Mouse (Mus musculus) CD4-positive helper T cell, adult 2 months (primary cell): ENCODE data around the gene Dnajc9.

Experiments
- DNase-seq: peaks from one replicate; pipeline ENCODE4 v3.0.0-alpha.2; 2012; ENCODE audit warnings: low read depth, missing footprints, low spot score

Gene Dnajc9

DNA sequence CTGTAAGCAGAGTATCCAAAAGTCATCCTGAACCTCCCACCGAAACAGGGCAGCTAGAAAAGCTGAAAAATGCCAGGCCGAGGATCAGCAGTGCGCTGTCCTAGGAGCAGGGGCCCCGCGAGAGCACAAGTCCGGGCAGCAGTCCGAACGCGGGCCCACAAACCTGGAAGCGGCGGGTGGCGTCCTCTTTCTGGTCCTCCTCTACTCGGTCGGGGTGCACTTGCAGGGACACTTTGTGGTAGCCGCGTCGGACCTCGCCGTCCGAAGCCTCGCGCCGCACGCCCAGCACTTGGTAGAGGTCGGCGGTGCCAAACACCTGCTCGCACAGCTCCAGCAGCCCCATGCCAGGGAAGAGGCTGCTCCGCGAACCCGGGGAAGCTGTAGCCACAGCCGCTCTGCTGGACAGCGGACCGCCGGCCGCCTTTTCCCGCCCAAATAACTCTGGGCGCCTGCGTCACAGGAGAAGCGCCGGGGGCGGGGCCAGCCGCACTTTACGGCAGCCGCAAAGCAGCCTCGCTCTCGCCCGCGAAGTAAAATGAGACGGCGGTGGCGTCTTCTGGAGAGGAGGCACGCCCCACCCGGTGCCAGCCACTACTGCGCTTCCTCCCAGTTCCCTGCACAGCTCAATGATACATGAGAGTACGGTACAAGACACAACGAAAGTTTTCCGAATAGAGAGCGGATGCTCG lies at the start of gene Dnajc9:
Gene Dnajc9, minus strand, starts transcription at position 470 of the 689 bp plus-strand sequence.
- DNase-seq = peak; percentile 94

DNA sequence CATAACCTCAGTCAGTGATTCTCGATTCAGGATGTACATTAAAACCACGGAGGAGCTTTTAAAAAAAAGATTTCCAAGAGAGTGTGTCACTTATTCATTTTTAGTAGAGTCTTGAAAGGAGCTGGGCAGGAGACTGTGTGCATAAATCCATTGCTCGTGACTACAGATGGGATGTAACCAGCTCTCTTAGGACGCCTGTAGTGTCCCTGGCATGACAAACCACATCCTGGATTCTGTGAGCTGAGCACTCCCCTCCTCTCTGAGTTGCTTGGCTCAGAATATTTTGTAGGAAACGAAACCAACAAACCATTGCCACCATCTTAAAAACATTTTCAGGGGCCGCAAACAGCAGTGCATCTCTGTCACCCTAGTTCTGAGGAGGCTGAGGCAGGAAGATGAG lies 48.3 kb upstream of the Dnajc9 start:
- no peak for DNase-seq

DNA sequence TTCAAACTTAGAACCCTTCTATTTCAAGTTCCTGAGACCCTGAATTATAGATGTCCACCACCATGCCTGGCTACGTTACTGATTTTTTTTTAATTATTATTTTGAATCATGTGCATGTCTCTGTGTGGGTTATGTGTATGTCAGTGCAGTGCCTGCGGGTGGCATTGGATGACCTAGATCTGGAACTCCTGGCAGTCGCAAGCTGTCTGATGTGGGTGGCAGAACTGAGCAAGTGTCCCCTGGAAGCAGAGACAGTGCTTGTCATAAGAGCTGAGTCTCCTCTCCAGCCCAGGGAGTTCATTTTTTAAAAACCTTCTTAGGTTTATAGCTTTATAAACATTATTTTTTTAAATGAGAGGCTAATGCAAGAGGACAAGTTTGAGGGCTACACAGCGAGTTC lies 43.7 kb upstream of the Dnajc9 start:
- DNase-seq = no peak

DNA sequence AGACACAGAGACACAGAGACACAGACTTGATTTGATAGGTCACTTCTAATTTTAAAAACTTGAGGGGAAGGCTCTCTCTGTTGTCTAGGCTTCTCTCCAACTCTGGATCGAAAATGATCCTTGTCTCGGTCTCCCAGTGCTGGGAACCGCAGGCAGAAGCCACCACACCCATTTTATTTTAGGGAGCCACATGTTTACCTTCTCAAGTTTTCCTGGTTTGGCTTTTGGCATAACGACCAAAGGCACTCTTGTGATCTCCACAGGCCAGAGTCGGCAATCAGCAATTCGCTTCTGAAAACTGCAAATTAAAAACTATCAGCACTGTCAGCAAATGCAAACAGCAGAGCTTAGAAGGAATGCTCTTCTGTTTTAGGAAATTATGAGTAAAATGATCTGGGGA lies 43.0 kb upstream of the Dnajc9 start:
- DNase-seq = no peak

DNA sequence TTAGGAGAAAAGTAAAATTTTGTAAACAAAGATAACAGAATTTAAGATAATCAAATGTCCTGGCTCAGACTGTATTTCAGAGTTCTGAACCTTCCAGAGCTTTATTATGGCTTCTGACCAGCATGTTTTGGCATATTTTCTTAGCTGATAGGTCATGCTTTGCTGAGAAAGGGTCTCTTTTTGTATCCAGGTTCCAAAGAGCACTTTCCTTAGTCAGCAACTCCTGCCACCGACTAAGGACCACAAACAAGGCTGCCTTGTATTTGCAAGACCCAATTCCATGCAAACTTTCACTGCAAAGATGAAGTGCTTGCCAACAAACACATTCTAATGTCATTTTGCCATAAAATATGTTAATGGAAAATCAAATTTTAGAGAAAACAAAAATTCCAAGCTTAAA lies 41.1 kb upstream of the Dnajc9 start:
- no peak for DNase-seq

DNA sequence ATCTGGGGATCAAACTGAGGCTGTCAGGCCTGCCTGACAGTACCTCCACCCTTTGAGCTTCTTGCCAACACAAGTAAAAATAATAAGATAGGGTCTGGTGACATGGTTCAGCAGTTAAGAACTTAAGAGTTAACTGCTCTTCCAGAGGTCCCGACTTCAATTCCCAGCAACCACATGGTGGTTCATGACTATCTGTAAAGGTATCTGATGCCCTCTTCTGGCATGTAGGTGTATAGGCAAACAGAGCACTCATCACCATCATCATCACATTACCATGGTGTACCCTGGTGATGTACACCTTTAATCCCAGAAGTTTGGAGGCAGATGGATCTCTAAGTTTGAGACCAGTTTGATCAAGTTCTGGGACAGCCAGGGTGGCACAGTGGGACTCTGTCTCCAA lies 39.9 kb upstream of the Dnajc9 start:
- DNase-seq = no peak

DNA sequence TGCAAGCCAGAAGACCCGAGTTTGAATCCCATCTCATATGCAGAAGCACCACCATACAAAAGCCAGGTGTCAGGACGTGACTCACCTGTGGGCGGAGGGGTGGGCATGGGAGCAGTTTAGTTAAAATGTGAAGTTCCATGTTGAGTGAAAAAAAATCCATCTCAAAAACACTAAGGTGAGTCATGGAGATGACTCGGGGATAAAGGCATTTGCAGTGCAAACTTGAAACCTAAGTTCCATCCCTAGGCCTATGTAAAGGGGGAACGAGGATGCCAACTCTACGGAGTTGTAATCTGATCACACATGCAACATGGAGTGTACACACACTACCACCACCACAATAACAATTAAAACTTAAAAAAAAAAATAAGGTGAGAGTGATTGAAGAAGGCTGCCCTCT lies 34.3 kb upstream of the Dnajc9 start:
- DNase-seq = no peak

DNA sequence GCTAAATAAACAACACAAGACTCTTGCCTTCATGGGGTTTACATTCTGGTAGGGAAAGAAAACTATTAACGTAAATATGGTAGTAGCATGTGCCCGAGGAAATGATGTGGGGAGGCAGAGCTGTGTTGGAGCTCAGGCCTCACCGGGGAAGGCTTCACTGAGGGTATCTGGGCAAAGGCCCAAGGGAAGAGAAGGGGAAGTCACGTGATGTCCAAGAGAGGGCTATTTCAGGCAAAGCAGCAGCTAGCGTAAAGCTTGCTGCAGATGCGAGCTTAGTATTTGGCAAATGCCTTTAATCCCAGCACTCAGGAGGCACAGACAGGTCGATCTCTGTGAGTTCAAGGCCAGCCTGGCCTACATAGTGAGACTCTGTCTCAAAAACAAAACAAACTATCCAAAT lies 33.5 kb upstream of the Dnajc9 start:
- DNase-seq = no peak

DNA sequence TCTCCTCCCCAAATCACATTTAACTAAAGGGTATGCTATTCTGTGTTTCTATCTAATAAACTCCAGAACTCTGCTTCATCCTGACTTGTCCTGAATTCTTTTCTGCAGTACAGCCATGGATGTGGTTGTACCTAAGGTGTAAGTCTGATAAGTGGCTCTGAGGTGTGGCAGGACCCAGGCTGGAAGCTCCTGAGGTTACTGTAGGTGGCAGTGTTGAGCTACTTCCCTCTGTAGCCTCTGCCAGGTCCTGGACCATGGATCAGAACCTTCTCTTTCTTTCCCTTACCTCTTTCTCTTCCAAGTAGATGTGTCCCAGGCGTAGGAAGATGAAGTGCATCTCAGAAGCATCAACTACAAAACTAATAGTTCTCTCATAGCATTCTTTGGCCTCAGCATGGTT lies 11.4 kb upstream of the Dnajc9 start:
- peak; percentile 20 for DNase-seq

DNA sequence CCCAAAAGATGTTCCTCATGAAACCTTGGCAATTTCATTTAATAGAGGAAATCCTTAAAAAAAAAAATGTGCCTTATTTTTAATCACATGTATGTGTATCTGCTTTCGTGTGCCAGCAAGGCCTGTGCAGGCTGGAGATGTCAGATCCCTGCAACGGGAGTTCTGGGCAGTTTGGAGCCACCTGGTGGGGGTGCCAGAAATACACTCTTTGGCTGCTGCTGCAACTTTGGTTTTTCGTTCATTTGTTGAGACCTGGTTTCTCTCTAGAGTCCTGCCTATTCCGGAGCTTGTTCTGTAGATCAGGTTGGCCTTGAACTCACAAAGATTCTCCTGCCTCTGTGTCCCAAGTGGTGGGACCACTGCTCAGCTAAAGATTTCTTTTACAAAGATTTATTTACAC lies 10.2 kb upstream of the Dnajc9 start:
- DNase-seq = no peak

DNA sequence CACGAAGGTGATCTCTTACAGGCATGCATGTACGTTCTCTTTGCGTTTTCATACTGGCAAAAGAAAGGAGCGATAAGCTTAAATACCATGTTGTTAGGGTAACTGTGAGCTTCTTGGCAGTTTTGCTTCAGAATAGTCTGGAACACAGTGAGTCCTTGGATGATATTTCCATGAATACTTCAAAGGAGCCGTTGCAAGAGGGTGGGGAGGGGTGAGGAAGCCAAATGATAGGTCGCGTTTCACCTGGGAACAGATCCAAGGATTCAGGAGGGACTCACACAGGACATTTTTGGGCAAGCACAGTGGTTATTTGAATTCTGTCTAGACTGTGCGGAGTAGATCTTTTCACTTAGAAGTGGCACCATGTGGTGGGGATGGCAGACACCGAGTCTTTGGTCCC lies 8.5 kb upstream of the Dnajc9 start:
- no peak for DNase-seq

DNA sequence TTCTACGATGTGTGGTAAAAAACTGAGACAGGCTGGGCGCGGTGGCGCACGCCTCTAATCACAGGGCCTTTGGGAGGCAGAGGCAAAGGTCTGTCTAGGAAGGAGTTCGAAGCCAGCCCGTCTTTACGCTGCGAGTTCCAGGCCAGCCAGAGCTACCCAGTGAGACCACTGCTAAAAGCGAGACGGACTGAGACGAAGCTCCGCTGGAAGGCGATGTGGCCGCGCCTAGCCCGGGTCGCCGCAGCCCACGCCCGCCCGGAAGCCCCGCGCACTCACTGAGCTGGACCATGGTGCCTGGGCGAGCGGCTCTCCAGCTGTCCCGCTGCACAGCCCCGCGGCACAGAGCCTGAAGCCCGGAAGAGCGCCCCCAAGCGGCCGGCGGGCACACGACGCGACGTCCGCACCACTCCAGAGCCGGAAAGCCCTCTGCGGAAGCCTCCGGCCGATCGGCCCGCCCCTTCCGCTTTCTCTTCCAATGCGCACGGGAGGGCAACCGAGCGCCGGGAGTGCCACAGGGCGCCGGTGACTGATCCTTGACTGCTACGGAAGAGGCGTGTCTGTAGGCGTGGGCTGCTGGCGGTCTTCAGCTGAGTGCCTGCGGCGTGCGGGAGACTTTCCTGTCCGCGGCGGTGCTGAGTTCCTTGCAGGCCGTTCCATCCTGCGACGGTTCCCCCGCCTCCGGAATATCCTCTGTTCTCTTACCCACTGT lies 4.6 kb upstream of the Dnajc9 start, which contains the start of gene Mrps16:
Gene Mrps16, minus strand, starts transcription at position 430 of the 709 bp plus-strand sequence.
- DNase-seq = peak; percentile 98

DNA sequence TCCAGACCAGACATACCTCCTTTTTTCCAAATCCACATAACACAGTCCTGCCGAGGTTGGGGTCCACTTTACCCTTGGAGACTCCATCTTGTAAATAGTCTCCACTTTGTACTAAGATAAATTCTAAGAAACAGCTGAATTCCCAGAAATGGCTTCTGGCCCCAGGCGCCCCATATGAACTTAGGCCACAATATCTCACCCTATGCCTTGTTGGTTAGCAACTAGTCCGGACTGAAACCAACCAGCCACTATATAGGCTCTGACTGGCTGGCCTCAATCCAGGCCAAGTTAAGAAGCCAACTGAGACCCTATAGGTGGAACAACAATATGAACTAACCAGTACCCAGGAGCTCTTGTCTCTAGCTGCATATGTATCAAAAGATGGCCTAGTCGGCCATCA lies 3.6 kb upstream of the Dnajc9 start:
- DNase-seq = no peak

DNA sequence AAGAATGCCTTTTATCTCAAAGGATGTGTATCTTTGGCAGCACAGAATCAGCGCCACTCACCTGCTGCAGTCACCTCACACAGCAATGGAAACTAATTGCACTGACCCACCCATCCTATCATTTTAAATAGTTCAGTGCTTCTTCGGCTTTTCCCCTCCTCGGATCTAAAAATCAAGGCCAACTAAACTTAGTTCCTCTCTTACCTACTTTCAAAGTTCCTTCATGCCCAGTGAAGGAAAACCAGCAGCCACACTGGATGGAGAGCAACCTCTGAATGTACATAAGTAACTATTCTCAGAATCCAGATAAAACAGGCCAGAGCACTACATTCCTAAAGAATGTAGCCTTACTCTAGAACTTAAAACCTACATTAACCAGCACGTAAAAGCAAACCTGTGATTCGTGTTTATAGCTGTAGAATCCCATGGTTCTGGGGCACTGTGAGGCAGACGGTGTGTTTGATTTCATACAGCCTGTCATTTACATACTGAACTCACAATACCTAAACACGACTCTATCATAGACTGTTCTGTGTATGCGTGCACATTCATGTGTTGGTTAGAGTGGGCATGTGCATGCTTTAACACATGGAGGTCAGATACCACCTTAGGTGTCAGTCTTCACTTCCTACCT lies 853 bp upstream of the Dnajc9 start:
- DNase-seq = no peak

DNA sequence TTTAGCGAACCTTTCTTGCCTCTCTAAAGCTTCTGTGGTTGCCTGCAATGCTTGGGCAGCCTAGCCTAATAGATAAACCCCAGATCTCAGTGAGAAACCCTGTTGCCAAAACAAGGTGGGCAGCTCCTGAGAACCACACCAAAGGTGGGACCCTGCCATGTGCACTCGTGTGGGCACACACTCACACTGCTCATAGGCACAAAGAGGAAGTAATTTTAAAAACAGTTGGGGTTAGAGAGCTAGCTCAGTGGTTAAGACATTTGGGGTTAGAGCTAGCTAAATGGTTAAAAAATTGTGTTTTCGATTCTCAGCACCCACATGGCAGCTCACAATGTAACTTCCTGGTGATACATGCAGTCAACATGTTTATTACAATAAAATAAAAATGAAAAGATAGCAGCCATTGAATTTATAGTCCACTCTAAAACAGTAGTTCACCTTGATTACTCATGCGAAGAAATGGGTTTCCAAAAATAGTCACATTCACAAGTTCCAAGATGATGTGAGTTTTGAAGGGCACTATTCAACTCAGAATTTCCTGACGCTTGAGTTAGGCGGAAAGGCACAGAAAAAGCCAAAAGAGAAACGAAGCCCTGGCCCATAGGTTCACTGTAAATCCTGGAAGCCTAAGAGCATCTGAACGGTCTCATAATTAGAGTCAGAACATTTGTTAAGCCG lies 8.8 kb downstream of the Dnajc9 start:
- DNase-seq = peak; percentile 21

DNA sequence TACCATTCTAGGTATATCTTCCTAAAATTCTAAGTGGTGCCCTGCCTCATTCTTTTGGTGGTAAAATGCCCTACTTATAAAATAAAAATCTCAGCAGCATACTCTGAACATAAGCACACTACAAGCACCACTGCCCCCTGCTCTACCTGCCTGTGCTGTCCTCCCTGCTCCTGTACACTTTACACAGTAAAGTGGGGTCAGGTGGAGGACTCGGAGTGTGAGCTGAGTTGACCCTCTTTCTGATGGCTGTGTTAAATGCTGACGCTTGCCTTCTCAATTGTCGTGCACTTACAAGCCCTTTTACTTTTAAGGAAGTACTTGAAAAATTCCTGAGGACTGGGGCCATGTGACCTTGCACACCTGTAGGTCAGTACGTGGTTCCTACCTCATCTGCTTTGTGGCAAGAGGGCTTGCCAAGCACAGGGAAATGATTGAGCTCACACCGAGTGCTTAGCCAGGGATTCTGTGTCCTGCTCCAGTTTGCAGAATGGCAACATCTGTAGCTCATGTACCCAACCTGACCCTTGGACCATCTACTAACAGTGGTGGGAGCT lies 9.5 kb downstream of the Dnajc9 start:
- no peak for DNase-seq

DNA sequence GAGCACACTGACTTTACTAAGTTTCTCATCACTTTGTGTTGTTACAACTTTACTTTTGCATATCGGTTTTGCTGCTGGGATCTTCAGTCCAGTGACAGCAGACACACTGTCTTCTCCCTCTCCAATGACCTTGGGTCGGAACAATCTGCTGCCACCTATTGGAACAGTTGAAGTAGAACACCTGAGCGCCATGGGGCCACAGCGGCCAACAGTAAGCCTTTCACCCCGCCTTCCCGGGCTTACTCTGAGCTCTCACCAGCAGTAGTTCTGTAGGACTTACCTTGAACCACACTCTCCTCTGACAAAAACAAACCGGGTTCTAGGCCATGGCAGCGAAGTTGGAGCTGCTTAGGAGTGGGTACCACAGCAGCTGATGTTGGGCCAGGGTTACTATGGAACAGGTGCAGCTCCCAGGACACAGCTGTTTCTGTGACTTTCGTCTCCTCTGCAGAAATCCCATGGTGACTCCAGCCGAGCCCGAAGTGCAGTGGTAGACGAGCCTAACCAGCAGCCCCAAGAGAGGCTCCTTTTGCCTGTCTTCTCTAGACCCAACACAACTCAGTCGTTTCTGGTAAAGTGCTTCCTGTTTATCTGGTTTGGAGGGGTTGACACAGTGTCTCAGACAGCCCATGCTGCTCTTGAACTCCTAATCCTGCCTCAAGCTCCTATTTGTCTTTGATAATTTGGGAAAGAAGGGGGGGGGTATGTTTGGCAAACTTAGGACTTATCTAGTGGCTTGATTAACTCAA lies 10.2 kb downstream of the Dnajc9 start:
- DNase-seq = peak; percentile 80

DNA sequence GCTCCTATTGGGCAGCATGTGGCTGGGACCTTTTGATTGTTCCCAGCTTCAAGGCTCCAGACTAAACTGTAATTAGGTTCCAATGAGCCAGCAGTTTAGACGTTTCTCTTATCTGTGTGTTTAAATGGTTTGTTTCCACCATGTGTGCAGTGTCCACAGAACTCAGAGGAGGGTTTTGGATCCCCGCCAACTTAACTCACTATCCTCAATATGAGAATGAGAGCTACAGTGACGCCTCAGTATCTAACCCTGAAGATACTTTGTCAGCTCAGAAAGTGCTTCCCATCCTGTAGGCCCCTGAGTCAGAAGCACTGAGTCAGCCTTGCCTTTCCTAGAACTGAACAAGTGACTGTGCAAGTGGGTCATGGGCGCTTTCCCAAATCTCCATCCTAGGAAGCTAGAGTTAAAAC lies 11.6 kb downstream of the Dnajc9 start:
- DNase-seq = no peak

DNA sequence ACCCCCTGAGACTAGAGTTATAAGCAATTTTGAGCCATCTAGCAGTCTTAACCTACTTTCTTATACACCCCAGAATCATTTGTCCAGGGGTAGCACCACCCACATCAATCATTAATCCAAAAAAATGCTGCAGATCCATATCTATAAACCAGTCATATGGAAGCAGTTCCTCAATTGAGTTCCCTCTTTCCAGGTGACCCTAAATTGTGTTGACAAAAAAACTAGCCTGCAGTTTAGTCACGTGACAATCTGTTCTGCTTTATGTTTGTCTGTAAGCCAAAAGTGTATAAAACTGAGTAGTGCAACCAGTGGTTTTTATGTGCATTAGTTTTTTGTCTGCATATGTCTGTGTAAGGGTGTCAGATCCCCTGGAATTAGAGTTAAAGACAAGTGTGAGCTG lies 16.9 kb downstream of the Dnajc9 start:
- DNase-seq = no peak

DNA sequence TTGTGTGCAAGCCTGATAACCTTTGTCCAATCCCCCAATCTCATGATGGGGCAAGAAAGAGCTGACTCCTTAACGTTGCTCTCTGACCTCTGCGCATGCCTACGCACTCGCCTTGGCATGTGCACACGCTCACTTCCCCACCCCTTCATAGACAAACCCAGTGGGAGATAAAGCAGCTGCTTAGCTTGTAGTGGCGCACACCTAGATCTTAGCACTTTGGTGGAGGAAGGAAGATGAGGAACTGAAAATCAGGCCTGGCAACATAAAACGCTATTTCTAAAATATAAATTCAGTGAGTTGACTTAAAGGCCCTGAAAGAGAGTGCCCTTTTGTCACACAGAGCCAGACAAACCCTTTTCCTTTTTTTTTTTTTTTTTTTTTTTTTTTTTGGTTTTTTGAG lies 17.9 kb downstream of the Dnajc9 start:
- DNase-seq = no peak

DNA sequence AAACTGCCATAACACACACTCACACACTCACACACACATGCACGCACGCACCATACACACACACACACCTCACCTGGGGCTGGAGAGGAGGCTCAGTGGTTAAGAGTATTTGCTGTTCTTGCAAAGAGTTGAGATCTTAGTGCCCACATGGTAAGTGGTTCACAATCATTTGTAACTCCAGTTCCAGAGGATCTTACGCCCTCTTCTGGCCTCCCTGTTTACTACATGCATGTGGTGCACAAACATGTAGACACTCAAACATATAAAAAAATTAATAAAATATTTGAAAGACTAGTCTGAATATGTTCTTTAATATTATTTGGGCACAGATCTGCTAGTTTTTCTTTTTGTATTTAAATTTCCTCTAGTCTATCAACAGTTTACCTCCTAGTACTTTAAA lies 20.4 kb downstream of the Dnajc9 start:
- DNase-seq = no peak
